Mouse (Mus musculus): Measurements from ENCODE around the gene Pdcd1lg2. TPM values are rescaled to one million over a fixed set of nuclear protein-coding genes. Genes with fewer than 3 reads are reported as not detected.

Pdcd1lg2 gene
- total and polyA plus RNA-seq, 3 experiments: 1.7 to 5.4 TPM; not detected in 1

DNA sequence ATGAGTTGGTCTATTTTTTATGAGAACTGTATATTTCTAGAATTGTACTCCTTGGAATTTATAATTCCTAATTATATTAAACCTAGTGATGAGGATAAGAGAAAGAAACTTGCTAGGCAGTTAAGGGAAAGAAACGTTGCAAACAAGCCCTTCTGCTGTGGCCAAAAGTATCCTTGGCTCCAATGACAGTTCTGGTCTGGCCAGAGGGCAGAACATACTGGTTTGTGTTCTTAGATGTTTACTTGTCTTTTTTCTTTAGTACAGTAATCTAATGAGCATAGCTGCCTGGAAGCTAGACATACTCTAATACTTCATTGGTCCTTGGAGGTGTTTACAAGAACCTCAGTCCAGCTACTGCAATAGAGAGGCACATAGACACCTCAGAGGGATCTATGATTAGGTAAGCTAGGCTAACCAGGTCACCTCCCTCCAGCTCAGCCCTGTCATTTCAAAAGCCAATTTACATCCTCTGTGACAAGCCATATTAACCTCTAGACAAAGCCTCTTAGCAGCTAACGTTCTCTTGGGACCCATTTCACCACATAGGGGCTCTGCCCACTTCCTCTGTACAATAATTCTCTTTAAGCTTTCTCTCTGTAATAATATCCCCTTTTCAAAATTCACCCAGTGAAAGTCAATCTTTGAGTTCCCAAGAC is 102.5 kb downstream of the Pdcd1lg2 start:
- no peak for DNase-seq (ENCODE audit: low read depth, low spot score)
- TF ChIP-seq SIN3A (IDR thresholded peaks at IDR 0.05; ENCODE audit: low read length): no peak
- no peak for TF ChIP-seq TAL1 (IDR thresholded peaks at IDR 0.05; ENCODE audit: low read length)
- TF ChIP-seq CHD1 (IDR thresholded peaks at IDR 0.05; ENCODE audit: low read depth, low read length): no peak
- TF ChIP-seq POLR2AphosphoS2 (IDR thresholded peaks at IDR 0.05; ENCODE audit: low read length): no peak
- TF ChIP-seq MYC (IDR thresholded peaks at IDR 0.05; ENCODE audit: low read depth, low read length): no peak
- TF ChIP-seq KAT2A (conservative IDR thresholded peaks at IDR 0.05; ENCODE audit: low read depth, low read length): no peak
- TF ChIP-seq CHD2 (IDR thresholded peaks at IDR 0.05; ENCODE audit: low read length): no peak
- TF ChIP-seq ZKSCAN1 (IDR thresholded peaks at IDR 0.05; ENCODE audit: low read depth, low read length): no peak
- TF ChIP-seq POLR2AphosphoS5 (IDR thresholded peaks at IDR 0.05; ENCODE audit: borderline replicate concordance, low read depth, low read length): no peak
- no peak for TF ChIP-seq TBP (IDR thresholded peaks at IDR 0.05; ENCODE audit: low read depth, low read length)
- no peak for TF ChIP-seq SMC3 (IDR thresholded peaks at IDR 0.05; ENCODE audit: low read depth, low read length)
- TF ChIP-seq E2F4 (IDR thresholded peaks at IDR 0.05; ENCODE audit: borderline replicate concordance, low read depth, low read length): no peak
- no peak for TF ChIP-seq USF2 (IDR thresholded peaks at IDR 0.05; ENCODE audit: borderline replicate concordance in 1 of 2, insufficient read depth in 1 of 2, low read depth in 1 of 2, low read length in 2 of 2)
- TF ChIP-seq RCOR1 (IDR thresholded peaks at IDR 0.05; ENCODE audit: low read depth, low read length): no peak
- no peak for TF ChIP-seq RAD21 (IDR thresholded peaks at IDR 0.05; ENCODE audit: low read depth, low read length)
- no peak for TF ChIP-seq GABPA (IDR thresholded peaks at IDR 0.05; ENCODE audit: low read depth, low read length)
- no peak for TF ChIP-seq MAFK (IDR thresholded peaks at IDR 0.05; ENCODE audit: borderline replicate concordance, low read depth, low read length)
- Histone ChIP-seq H3K4me3 (ENCODE audit: control insufficient read depth in 1 of 2, insufficient read depth in 1 of 2, low read depth in 2 of 2, low read length in 2 of 2) (no peak overlapping the region), H3K27ac (ENCODE audit: control insufficient read depth, low read depth, low read length) (no peak overlapping the region), H3K79me2 (ENCODE audit: control insufficient read depth, insufficient read depth, low read length, poor library complexity) (no peaks in the 10 kb centered on the region), H3K27me3 (ENCODE audit: control insufficient read depth in 1 of 2, insufficient read depth in 2 of 2, low read length in 2 of 2) (no peaks in the 10 kb centered on the region), H3K9ac (ENCODE audit: control insufficient read depth, low read depth, low read length, poor library complexity, severe bottlenecking) (no peak overlapping the region), H3K4me1 (ENCODE audit: control insufficient read depth in 1 of 2, insufficient read depth in 2 of 2, low read length in 2 of 2) (peaks cover 6 to 14% of the 10 kb centered on the region in 2 experiments), H3K36me3 (ENCODE audit: control insufficient read depth in 1 of 2, insufficient read depth in 2 of 2, low read length in 2 of 2) (peaks cover 0 to 9% of the 10 kb centered on the region in 2 experiments; a peak in 2 of 4 replicates), H3K9me3 (replicated peaks; ENCODE audit: insufficient read depth, low read length) (no peaks in the 10 kb centered on the region)

DNA sequence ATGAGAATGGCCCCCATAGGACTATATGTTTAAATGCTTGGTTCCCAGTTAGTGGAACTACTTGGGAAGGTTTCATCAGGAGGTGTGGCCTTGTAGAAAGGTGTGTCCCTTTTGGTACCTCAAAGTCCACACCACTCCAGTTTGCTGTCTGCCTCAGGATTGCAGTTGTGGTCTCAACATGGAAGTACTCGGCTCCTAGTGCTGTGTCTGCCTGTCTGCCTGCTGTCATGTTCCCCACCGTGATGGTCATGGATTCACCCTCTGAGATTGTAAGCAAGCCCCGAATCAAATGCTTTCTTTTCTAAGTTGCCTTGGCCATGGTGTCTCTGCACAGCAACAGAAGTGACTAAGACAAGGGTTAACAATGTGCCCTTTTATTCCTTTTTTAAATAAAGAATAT is 103.4 kb downstream of the Pdcd1lg2 start:
- Histone ChIP-seq H3K36me3 (ENCODE audit: control insufficient read depth in 1 of 2, insufficient read depth in 2 of 2, low read length in 2 of 2) (peaks cover 0 to under 1% of the 10 kb centered on the region in 2 experiments; a peak in 2 of 4 replicates), H3K9ac (ENCODE audit: control insufficient read depth, low read depth, low read length, poor library complexity, severe bottlenecking) (no peak overlapping the region), H3K4me1 (ENCODE audit: control insufficient read depth in 1 of 2, insufficient read depth in 2 of 2, low read length in 2 of 2) (peaks cover 0 to 5% of the 10 kb centered on the region in 2 experiments; a peak in 2 of 4 replicates), H3K4me3 (ENCODE audit: control insufficient read depth in 1 of 2, insufficient read depth in 1 of 2, low read depth in 2 of 2, low read length in 2 of 2) (no peak overlapping the region), H3K27me3 (ENCODE audit: control insufficient read depth in 1 of 2, insufficient read depth in 2 of 2, low read length in 2 of 2) (no peaks in the 10 kb centered on the region), H3K9me3 (replicated peaks; ENCODE audit: insufficient read depth, low read length) (no peaks in the 10 kb centered on the region), H3K79me2 (ENCODE audit: control insufficient read depth, insufficient read depth, low read length, poor library complexity) (no peaks in the 10 kb centered on the region), H3K27ac (ENCODE audit: control insufficient read depth, low read depth, low read length) (no peak overlapping the region)
- no peak for TF ChIP-seq USF2 (IDR thresholded peaks at IDR 0.05; ENCODE audit: borderline replicate concordance in 1 of 2, insufficient read depth in 1 of 2, low read depth in 1 of 2, low read length in 2 of 2)
- TF ChIP-seq KAT2A (conservative IDR thresholded peaks at IDR 0.05; ENCODE audit: low read depth, low read length): peak; percentile 23; the same call in 1 of the 2 replicates
- TF ChIP-seq MAFK (IDR thresholded peaks at IDR 0.05; ENCODE audit: borderline replicate concordance, low read depth, low read length): no peak
- TF ChIP-seq MEF2A (IDR thresholded peaks at IDR 0.05; ENCODE audit: extremely low read depth, insufficient replicate concordance, low read depth, low read length, poor library complexity, severe bottlenecking): no peak
- 0 out of 2 replicates have a peak, but pooled peaks have one; percentile 10 for TF ChIP-seq ZC3H11A (IDR thresholded peaks at IDR 0.05; ENCODE audit: low read depth, low read length)
- TF ChIP-seq UBTF (IDR thresholded peaks at IDR 0.05; ENCODE audit: borderline replicate concordance, insufficient read depth, low read depth, low read length): no peak
- TF ChIP-seq ZKSCAN1 (IDR thresholded peaks at IDR 0.05; ENCODE audit: low read depth, low read length): 0 out of 2 replicates have a peak, but pooled peaks have one; percentile 11
- no peak for TF ChIP-seq NELFE (IDR thresholded peaks at IDR 0.05; ENCODE audit: low read depth, low read length)
- DNase-seq (ENCODE audit: low read depth, low spot score): no peak

Measured in MEL (cell line).